Mouse (Mus musculus) E14TG2a.4 (cell line): ENCODE measurements around the gene Parm1.

ENCODE experiments used
- CTCF ChIP-seq: conservative IDR thresholded peaks from 2 replicates; pipeline ENCODE4 v1.5.1; 2014; ENCODE audit warnings: low read length
- NANOG ChIP-seq: IDR thresholded peaks from 2 replicates; pipeline ENCODE4 v1.6.1; 2014; ENCODE audit warnings: borderline replicate concordance, low read length, mixed read lengths
- POU5F1 ChIP-seq: IDR thresholded peaks from 2 replicates; pipeline ENCODE4 v1.6.1; 2014; ENCODE audit warnings: low read length, borderline replicate concordance

- no peak for TF ChIP-seq CTCF
- TF ChIP-seq POU5F1 = no peak
- no peak for TF ChIP-seq NANOG
These were observed 931 bp downstream of the Parm1 start for GRCm38 (mm10) chr5:91518302-91518790.
